Mouse (Mus musculus) hindbrain, embryonic 12.5 days (tissue): Measurements from ENCODE around the gene Tln1. TPM values are rescaled to one million over a fixed set of nuclear protein-coding genes. Genes with fewer than 3 reads are reported as not detected.
A peak's percentile ranks its signal among the peaks of the same experiment; 100 is the strongest.
"Not testable (repeated sequence)": the region's sequence is repeated elsewhere in the genome, so short reads cannot be mapped to it uniquely, and the experiment has no call there.

Experiments
- ATAC-seq: fragments of 200-750 bp; cut with Nextera tagmentation; 2 replicates; pipeline ENCODE4 v1.8.0; 2017; ENCODE audit warnings: moderate TSS enrichment; ENCODE audit not compliant: low FRiP score
- H3K27ac ChIP-seq: fragments of 300-500 bp; sonication (generic); 2 replicates; pipeline ENCODE4 v1.5.1; 2016; ENCODE audit warnings: mild to moderate bottlenecking
- H3K27me3 ChIP-seq: fragments of 300-500 bp; sonication (generic); 2 replicates; pipeline ENCODE4 v1.6.1; 2016; ENCODE audit warnings: mild to moderate bottlenecking
- H3K36me3 ChIP-seq: fragments of 300-500 bp; sonication (generic); 2 replicates; pipeline ENCODE4 v1.6.1; 2016; ENCODE audit warnings: mild to moderate bottlenecking
- H3K4me1 ChIP-seq: fragments of 300-500 bp; sonication (generic); 2 replicates; pipeline ENCODE4 v1.6.1; 2016
- H3K4me2 ChIP-seq: fragments of 300-500 bp; sonication (generic); replicated peaks from 2 replicates; pipeline ENCODE4 v1.6.1; 2016; ENCODE audit warnings: mild to moderate bottlenecking
- H3K4me3 ChIP-seq: fragments of 300-500 bp; sonication (generic); 2 replicates; pipeline ENCODE4 v1.5.1; 2016; ENCODE audit warnings: mild to moderate bottlenecking
- H3K9ac ChIP-seq: fragments of 300-500 bp; sonication (generic); 2 replicates; pipeline ENCODE4 v1.6.1; 2016; ENCODE audit warnings: mild to moderate bottlenecking, moderate library complexity
- H3K9me3 ChIP-seq: fragments of 300-500 bp; sonication (generic); replicated peaks from 2 replicates; pipeline ENCODE4 v1.6.1; 2016; ENCODE audit warnings: mild to moderate bottlenecking
- WGBS: fragments of 180-500 bp; shearing (Covaris S2); methylation state at CpG from one replicate; pipeline ENCODE4 v1.1.7; 2016; 5-methylcytosine and 5-hydroxymethylcytosine counted together
- polyA plus RNA-seq: library from polyadenylated mRNA; unstranded; fragments of >200 nt; fragmentation: Nextera tagmentation; extraction: Ambion mirVana; gene quantifications from 2 replicates; pipeline ENCODE4 v1.2.1, GENCODE M21; 2016

Tln1 gene
- polyA plus RNA-seq, 1 experiment from 2014 or later: 70.5 TPM

GRCm38 (mm10) chr4:43558631-43559356 lies 3.7 kb downstream of the Tln1 start:
- no peaks in the 10 kb centered on the region for H3K27me3 ChIP-seq
- H3K4me1 ChIP-seq: peaks cover 50% of the 10 kb centered on the region
- H3K27ac ChIP-seq: peak overlapping the region; percentile 67
- WGBS: 19% methylated on average over 13 of the region's 13 CpGs
- H3K9ac ChIP-seq: peak overlapping the region; percentile 44; the same call in 1 of the 2 replicates
- no peaks in the 10 kb centered on the region for H3K9me3 ChIP-seq
- no peak for ATAC-seq
- no peak overlapping the region for H3K4me3 ChIP-seq
- H3K36me3 ChIP-seq: peaks cover 25% of the 10 kb centered on the region
- peak overlapping the region; percentile 39 for H3K4me2 ChIP-seq

GRCm38 (mm10) chr4:43558028-43558630 lies 4.4 kb downstream of the Tln1 start:
- no peaks in the 10 kb centered on the region for H3K9me3 ChIP-seq
- H3K27ac ChIP-seq: peak overlapping the region; percentile 46; the same call in 1 of the 2 replicates
- H3K27me3 ChIP-seq: no peaks in the 10 kb centered on the region
- no peak overlapping the region for H3K4me3 ChIP-seq
- peaks cover 44% of the 10 kb centered on the region for H3K4me1 ChIP-seq
- peaks cover 32% of the 10 kb centered on the region for H3K36me3 ChIP-seq
- WGBS: 39% methylated on average over 5 of the region's 5 CpGs
- H3K4me2 ChIP-seq: peak overlapping the region; percentile 39
- peak overlapping the region; percentile 44 for H3K9ac ChIP-seq
- ATAC-seq: no peak

GRCm38 (mm10) chr4:43555926-43556325 lies 6.6 kb downstream of the Tln1 start:
- Histone ChIP-seq H3K4me3 (no peak overlapping the region), H3K36me3 (peaks cover 53% of the 10 kb centered on the region), H3K4me1 (peaks cover 36% of the 10 kb centered on the region), H3K27ac (no peak overlapping the region), H3K9ac (no peak overlapping the region), H3K27me3 (no peaks in the 10 kb centered on the region), H3K4me2 (no peak overlapping the region), H3K9me3 (no peaks in the 10 kb centered on the region)
- WGBS: 96% methylated on average over 7 of the region's 7 CpGs
- ATAC-seq: no peak

GRCm38 (mm10) chr4:43553891-43554290 lies 8.6 kb downstream of the Tln1 start:
- Histone ChIP-seq H3K4me2 (no peak overlapping the region), H3K36me3 (peaks cover 73% of the 10 kb centered on the region), H3K4me3 (no peak overlapping the region), H3K9me3 (no peaks in the 10 kb centered on the region), H3K9ac (no peak overlapping the region), H3K27ac (no peak overlapping the region), H3K4me1 (peaks cover 15% of the 10 kb centered on the region), H3K27me3 (no peaks in the 10 kb centered on the region)
- no peak for ATAC-seq

GRCm38 (mm10) chr4:43552437-43552836 lies 10.1 kb downstream of the Tln1 start:
- Histone ChIP-seq H3K27me3 (no peaks in the 10 kb centered on the region), H3K9me3 (no peaks in the 10 kb centered on the region), H3K9ac (no peak overlapping the region), H3K4me2 (no peak overlapping the region), H3K4me3 (no peak overlapping the region), H3K4me1 (peaks cover under 1% of the 10 kb centered on the region), H3K27ac (no peak overlapping the region), H3K36me3 (peaks cover 87% of the 10 kb centered on the region)
- ATAC-seq: no peak
- 94% methylated on average over 5 of the region's 5 CpGs for WGBS

- not testable (repeated sequence) for H3K27ac ChIP-seq, H3K4me3 ChIP-seq, H3K9ac ChIP-seq, H3K4me1 ChIP-seq, H3K4me2 ChIP-seq, H3K27me3 ChIP-seq, ATAC-seq, H3K9me3 ChIP-seq
- WGBS: 88% methylated on average over 6 of the region's 6 CpGs
- peaks cover 93% of the 10 kb centered on the region for H3K36me3 ChIP-seq
Observed at GRCm38 (mm10) chr4:43551854-43552253, 10.6 kb downstream of the Tln1 start.

- no peak overlapping the region for H3K4me2 ChIP-seq
- no peaks in the 10 kb centered on the region for H3K4me1 ChIP-seq
- no peak overlapping the region for H3K4me3 ChIP-seq
- no peak overlapping the region for H3K9ac ChIP-seq
- no peaks in the 10 kb centered on the region for H3K9me3 ChIP-seq
- no peak overlapping the region for H3K27ac ChIP-seq
- 93% methylated on average over 12 of the region's 12 CpGs for WGBS
- peaks cover 98% of the 10 kb centered on the region for H3K36me3 ChIP-seq
- no peak for ATAC-seq
- H3K27me3 ChIP-seq: no peaks in the 10 kb centered on the region
Observed at GRCm38 (mm10) chr4:43549055-43549454, 13.4 kb downstream of the Tln1 start.

GRCm38 (mm10) chr4:43547160-43547559 lies 15.3 kb downstream of the Tln1 start:
- Histone ChIP-seq H3K27me3 (no peaks in the 10 kb centered on the region), H3K9me3 (no peaks in the 10 kb centered on the region), H3K27ac (no peak overlapping the region), H3K4me3 (no peak overlapping the region), H3K36me3 (peaks cover 98% of the 10 kb centered on the region), H3K4me1 (no peaks in the 10 kb centered on the region), H3K9ac (no peak overlapping the region), H3K4me2 (no peak overlapping the region)
- ATAC-seq: no peak
- 92% methylated on average over 8 of the region's 8 CpGs for WGBS

GRCm38 (mm10) chr4:43546375-43547047 lies 16.0 kb downstream of the Tln1 start:
- no peak overlapping the region for H3K27ac ChIP-seq
- H3K36me3 ChIP-seq: peaks cover 98% of the 10 kb centered on the region
- H3K9ac ChIP-seq: no peak overlapping the region
- no peak for ATAC-seq
- H3K4me3 ChIP-seq: no peak overlapping the region
- H3K9me3 ChIP-seq: no peaks in the 10 kb centered on the region
- no peaks in the 10 kb centered on the region for H3K27me3 ChIP-seq
- no peaks in the 10 kb centered on the region for H3K4me1 ChIP-seq
- WGBS: 94% methylated on average over 12 of the region's 12 CpGs
- H3K4me2 ChIP-seq: no peak overlapping the region

- Histone ChIP-seq H3K9ac (no peak overlapping the region), H3K27ac (no peak overlapping the region), H3K4me2 (no peak overlapping the region), H3K4me1 (no peaks in the 10 kb centered on the region), H3K36me3 (peaks cover 96% of the 10 kb centered on the region), H3K27me3 (no peaks in the 10 kb centered on the region), H3K4me3 (no peak overlapping the region), H3K9me3 (no peaks in the 10 kb centered on the region)
- WGBS: 77% methylated on average over 3 of the region's 3 CpGs
- ATAC-seq: no peak
Observed at GRCm38 (mm10) chr4:43542044-43542443, 20.4 kb downstream of the Tln1 start.

GRCm38 (mm10) chr4:43536031-43536430 lies 26.5 kb downstream of the Tln1 start:
- ATAC-seq: no peak
- no peak overlapping the region for H3K27ac ChIP-seq
- no peak overlapping the region for H3K4me2 ChIP-seq
- 96% methylated on average over 8 of the region's 9 CpGs for WGBS
- no peak overlapping the region for H3K4me3 ChIP-seq
- H3K4me1 ChIP-seq: no peaks in the 10 kb centered on the region
- peaks cover 95% of the 10 kb centered on the region for H3K36me3 ChIP-seq
- no peaks in the 10 kb centered on the region for H3K9me3 ChIP-seq
- no peaks in the 10 kb centered on the region for H3K27me3 ChIP-seq
- no peak overlapping the region for H3K9ac ChIP-seq

GRCm38 (mm10) chr4:43535628-43536027 lies 26.9 kb downstream of the Tln1 start:
- no peak overlapping the region for H3K4me2 ChIP-seq
- no peak overlapping the region for H3K9ac ChIP-seq
- no peaks in the 10 kb centered on the region for H3K4me1 ChIP-seq
- H3K27me3 ChIP-seq: no peaks in the 10 kb centered on the region
- 92% methylated on average over 8 of the region's 8 CpGs for WGBS
- no peak overlapping the region for H3K4me3 ChIP-seq
- no peaks in the 10 kb centered on the region for H3K9me3 ChIP-seq
- peaks cover 93% of the 10 kb centered on the region for H3K36me3 ChIP-seq
- H3K27ac ChIP-seq: no peak overlapping the region
- no peak for ATAC-seq
